Mouse (Mus musculus) stomach, postnatal 0 days (tissue): ENCODE results near the gene Pla2g3. TPM values are rescaled to one million over a fixed set of nuclear protein-coding genes. Genes with fewer than 3 reads are reported as not detected.

Experiments used
- ATAC-seq: fragments of 200-750 bp; cut with Nextera tagmentation; 2 replicates; pipeline ENCODE4 v1.8.0; 2017; ENCODE audit not compliant: low FRiP score, low TSS enrichment
- DNase-seq: peaks from one replicate; pipeline ENCODE4 v3.0.0-alpha.2; 2016; ENCODE audit warnings: low spot score
- H3K27ac ChIP-seq: fragments of 300-500 bp; sonication (generic); replicated peaks from 2 replicates; pipeline ENCODE4 v1.5.1; 2014; ENCODE audit warnings: mild to moderate bottlenecking, control low read depth
- H3K27me3 ChIP-seq: fragments of 300-500 bp; sonication (generic); 2 replicates; pipeline ENCODE4 v1.6.1; 2014; ENCODE audit warnings: low read length; ENCODE audit not compliant: control insufficient read depth, insufficient read depth
- H3K36me3 ChIP-seq: fragments of 300-500 bp; sonication (generic); 2 replicates; pipeline ENCODE4 v1.6.1; 2014; ENCODE audit warnings: low read length, mixed read lengths; ENCODE audit not compliant: control insufficient read depth, insufficient read depth
- H3K4me1 ChIP-seq: fragments of 300-500 bp; sonication (generic); replicated peaks from 2 replicates; pipeline ENCODE4 v1.6.1; 2014; ENCODE audit warnings: antibody characterized with exemption; ENCODE audit not compliant: control insufficient read depth, insufficient read depth
- H3K4me2 ChIP-seq: fragments of 300-500 bp; sonication (generic); replicated peaks from 2 replicates; pipeline ENCODE4 v1.6.1; 2014; ENCODE audit warnings: low read depth, mild to moderate bottlenecking, control low read depth, moderate library complexity
- H3K4me3 ChIP-seq: fragments of 300-500 bp; sonication (generic); 2 replicates; pipeline ENCODE4 v1.5.1; 2014; ENCODE audit warnings: low read depth, low read length, control low read depth
- H3K9ac ChIP-seq: fragments of 300-500 bp; sonication (generic); 2 replicates; pipeline ENCODE4 v1.6.1; 2014; ENCODE audit warnings: mild to moderate bottlenecking, low read length, control low read depth, mixed read lengths
- H3K9me3 ChIP-seq: fragments of 300-500 bp; sonication (generic); 2 replicates; pipeline ENCODE4 v1.6.1; 2016; ENCODE audit warnings: low read length; ENCODE audit not compliant: control insufficient read depth
- CTCF ChIP-seq: IDR thresholded peaks from 2 replicates; pipeline ENCODE4 v1.5.1; 2016; ENCODE audit warnings: antibody characterized with exemption, low read depth, mild to moderate bottlenecking, moderate library complexity
- EP300 ChIP-seq: optimal IDR thresholded peaks from 2 replicates; pipeline ENCODE3; 2016; ENCODE audit warnings: antibody characterized with exemption
- WGBS: fragments of 180-500 bp; shearing (Covaris S2); extraction: QIAGEN DNeasy Blood & Tissue Kit; methylation state at CpG from one replicate; pipeline ENCODE4 v1.1.7; 2014; 5-methylcytosine and 5-hydroxymethylcytosine counted together
- polyA plus RNA-seq: library from polyadenylated mRNA; unstranded; fragments of >200 nt; fragmentation: Nextera tagmentation; extraction: Ambion mirVana; gene quantifications from 2 replicates; pipeline ENCODE4 v1.2.1, GENCODE M21; 2015

Pla2g3 gene
- polyA plus RNA-seq, 1 experiment from 2014 or later, result 9.4 TPM

GRCm38 (mm10) chr11:3515637-3516036, 27.6 kb downstream of the Pla2g3 start:
- DNase-seq, result no peak
- H3K36me3 ChIP-seq, result peaks cover 8% of the 10 kb centered on the region; the same call in 1 of the 2 replicates
- ATAC-seq, result no peak
- H3K4me2 ChIP-seq, result peak overlapping the region; percentile 61
- peak overlapping the region; percentile 74 for H3K9ac ChIP-seq
- H3K27me3 ChIP-seq, result no peaks in the 10 kb centered on the region
- H3K4me1 ChIP-seq, result peaks cover 9% of the 10 kb centered on the region
- peak overlapping the region; percentile 54 for H3K4me3 ChIP-seq
- peak overlapping the region; percentile 26; the same call in 1 of the 2 replicates for H3K27ac ChIP-seq
- TF ChIP-seq CTCF, result no peak
- no peak for TF ChIP-seq EP300
- 72% methylated on average over 4 of the region's 4 CpGs for WGBS
- H3K9me3 ChIP-seq, result no peaks in the 10 kb centered on the region

- 79% methylated on average over 5 of the region's 5 CpGs for WGBS
- ATAC-seq, result no peak
- TF ChIP-seq CTCF (no peak), EP300 (no peak)
- no peak for DNase-seq
- Histone ChIP-seq H3K27ac (peak overlapping the region; percentile 26; the same call in 1 of the 2 replicates), H3K36me3 (peaks cover 8% of the 10 kb centered on the region; the same call in 1 of the 2 replicates), H3K4me2 (peak overlapping the region; percentile 61), H3K9me3 (no peaks in the 10 kb centered on the region), H3K9ac (peak overlapping the region; percentile 9; the same call in 1 of the 2 replicates), H3K27me3 (no peaks in the 10 kb centered on the region), H3K4me1 (peaks cover 9% of the 10 kb centered on the region), H3K4me3 (peak overlapping the region; percentile 54; the same call in 1 of the 2 replicates)
These were observed 28.0 kb downstream of the Pla2g3 start for GRCm38 (mm10) chr11:3516121-3516520.

GRCm38 (mm10) chr11:3516859-3517845, 29.1 kb downstream of the Pla2g3 start:
- peaks cover 18% of the 10 kb centered on the region for H3K36me3 ChIP-seq
- H3K27me3 ChIP-seq, result no peaks in the 10 kb centered on the region
- WGBS, result 2% methylated on average over 50 of the region's 50 CpGs
- H3K9ac ChIP-seq, result peak overlapping the region; percentile 41; the same call in 1 of the 2 replicates
- H3K4me1 ChIP-seq, result peaks cover 9% of the 10 kb centered on the region
- H3K9me3 ChIP-seq, result no peaks in the 10 kb centered on the region
- peak overlapping the region; percentile 23 for H3K4me3 ChIP-seq
- TF ChIP-seq EP300 (peak; percentile 18), CTCF (no peak; the same call in 1 of the 2 replicates)
- peak; percentile 28; the same call in 1 of the 2 replicates for ATAC-seq
- peak overlapping the region; percentile 18; the same call in 1 of the 2 replicates for H3K27ac ChIP-seq
- H3K4me2 ChIP-seq, result peak overlapping the region; percentile 61
- DNase-seq, result peak; percentile 60

- Histone ChIP-seq H3K27ac (peak overlapping the region; percentile 65), H3K4me2 (no peak overlapping the region; the same call in 1 of the 2 replicates), H3K4me3 (no peak overlapping the region), H3K36me3 (peaks cover 25% of the 10 kb centered on the region), H3K9ac (no peak overlapping the region), H3K27me3 (no peaks in the 10 kb centered on the region), H3K4me1 (peaks cover 9% of the 10 kb centered on the region), H3K9me3 (no peaks in the 10 kb centered on the region)
- ATAC-seq, result no peak
- no peak for TF ChIP-seq CTCF
- no peak for TF ChIP-seq EP300
- 38% methylated on average over 13 of the region's 13 CpGs for WGBS
- no peak for DNase-seq
These were observed 30.0 kb downstream of the Pla2g3 start for GRCm38 (mm10) chr11:3517846-3518732.

GRCm38 (mm10) chr11:3519051-3519726, 31.1 kb downstream of the Pla2g3 start:
- 56% methylated on average over 4 of the region's 4 CpGs for WGBS
- H3K9ac ChIP-seq, result no peak overlapping the region
- H3K4me3 ChIP-seq, result no peak overlapping the region
- DNase-seq (no peak), ATAC-seq (peak; percentile 11; the same call in 1 of the 2 replicates)
- peak overlapping the region; percentile 65 for H3K27ac ChIP-seq
- TF ChIP-seq EP300 (no peak), CTCF (no peak)
- H3K36me3 ChIP-seq, result peaks cover 31% of the 10 kb centered on the region
- peaks cover 9% of the 10 kb centered on the region for H3K4me1 ChIP-seq
- no peak overlapping the region for H3K4me2 ChIP-seq
- no peaks in the 10 kb centered on the region for H3K9me3 ChIP-seq
- no peaks in the 10 kb centered on the region for H3K27me3 ChIP-seq
